Mouse (Mus musculus) bone marrow, adult 2 months (tissue): Measurements from ENCODE around the gene Itgb1bp1. TPM values are rescaled to one million over a fixed set of nuclear protein-coding genes. Genes with fewer than 3 reads are reported as not detected.

Experiments used
- H3K27ac ChIP-seq: fragments of 200-500 bp; 2 replicates; pipeline ENCODE4 v1.5.1; 2012; ENCODE audit warnings: low read depth, mild to moderate bottlenecking, control low read depth, inconsistent platforms, low read length; ENCODE audit not compliant: control insufficient read depth, poor library complexity, insufficient read depth
- H3K4me1 ChIP-seq: fragments of 200-500 bp; 2 replicates; pipeline ENCODE4 v1.6.1; 2011; ENCODE audit warnings: low read length; ENCODE audit not compliant: control insufficient read depth, insufficient read depth
- H3K4me3 ChIP-seq: fragments of 200-500 bp; replicated peaks from 2 replicates; pipeline ENCODE3; 2011; ENCODE audit warnings: mild to moderate bottlenecking, low read depth, low read length, control low read depth; ENCODE audit not compliant: control insufficient read depth
- CTCF ChIP-seq: fragments of 200-500 bp; IDR thresholded peaks from 2 replicates; pipeline ENCODE4 v1.5.1; 2011; ENCODE audit warnings: low read length, control low read depth; ENCODE audit not compliant: control insufficient read depth, insufficient read depth
- POLR2A ChIP-seq: fragments of 200-500 bp; IDR thresholded peaks from 2 replicates; pipeline ENCODE4 v1.6.1; 2011; ENCODE audit warnings: low read depth, mild to moderate bottlenecking, control low read depth, low read length, borderline replicate concordance; ENCODE audit not compliant: control insufficient read depth
- WGBS: fragments of 180-500 bp; shearing (Covaris S2); methylation state at CpG from one replicate; pipeline ENCODE4 v1.1.7; 2018; 5-methylcytosine and 5-hydroxymethylcytosine counted together
- polyA plus RNA-seq: library from polyadenylated mRNA; stranded (reverse); fragments of >200 nt; gene quantifications from 2 replicates; pipeline ENCODE4 v1.2.4, GENCODE M21; 2011; ENCODE audit warnings: low replicate concordance; ENCODE audit not compliant: missing spikeins, insufficient read depth, insufficient read length

Gene Itgb1bp1
- polyA plus RNA-seq = 23.9 and 45.6 TPM in 2 replicates

DNA sequence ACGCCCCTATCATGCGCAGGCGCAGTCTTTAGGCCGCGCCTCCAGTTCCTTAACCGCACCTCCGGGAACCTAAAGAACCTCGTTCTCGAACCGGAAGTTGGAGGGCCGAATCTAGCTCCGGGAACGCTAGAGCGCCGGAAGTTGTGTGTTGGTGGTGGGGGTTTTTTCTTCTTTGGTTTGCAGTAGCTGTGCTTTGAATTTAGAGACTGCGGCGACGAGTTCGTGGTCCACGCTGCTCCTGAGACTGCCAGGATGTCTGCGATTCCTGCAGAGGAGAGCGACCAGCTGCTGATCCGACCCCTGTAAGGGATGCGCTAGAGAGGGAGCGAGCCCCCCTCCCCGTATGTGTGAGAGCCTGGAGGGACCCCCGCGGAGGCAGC lies at the start of gene Itgb1bp1:
Gene Itgb1bp1 (minus strand): TSS at position 42 of the 380 bp plus-strand sequence.
- H3K4me3 ChIP-seq = peak within 1 kb of the TSS; percentile 82
- TF ChIP-seq CTCF (no peak), POLR2A (no peak)
- H3K27ac ChIP-seq = peak within 1 kb of the TSS; percentile 64
- peaks cover 2% of the 10 kb centered on the region; the same call in 1 of the 2 replicates for H3K4me1 ChIP-seq
- under 1% methylated on average over 28 of the region's 28 CpGs for WGBS

DNA sequence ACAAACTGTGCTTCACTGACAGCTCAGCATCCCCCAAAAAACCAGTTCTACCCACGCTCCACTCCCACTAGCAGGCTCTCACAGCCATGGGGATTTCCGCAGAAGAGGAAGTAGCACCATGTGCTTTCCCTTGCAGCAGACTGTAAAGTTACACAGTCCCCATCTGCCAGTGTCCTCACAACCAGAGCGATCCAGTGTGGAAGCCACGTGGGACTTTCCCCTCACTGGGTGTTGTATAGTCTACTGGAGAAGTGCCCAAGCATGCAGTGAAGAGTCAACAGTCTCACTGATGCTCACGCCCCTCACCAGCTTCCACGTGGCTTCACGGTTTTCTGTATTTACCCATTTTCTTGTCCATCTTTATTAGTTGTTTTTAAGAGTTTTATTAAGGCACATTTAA lies 49.8 kb upstream of the Itgb1bp1 start:
- Histone ChIP-seq H3K4me1 (no peaks in the 10 kb centered on the region; the same call in 1 of the 2 replicates), H3K4me3 (no peak overlapping the region), H3K27ac (no peak overlapping the region)
- TF ChIP-seq POLR2A = no peak
- no peak for TF ChIP-seq CTCF
- WGBS = 41% methylated on average over 7 of the region's 7 CpGs

DNA sequence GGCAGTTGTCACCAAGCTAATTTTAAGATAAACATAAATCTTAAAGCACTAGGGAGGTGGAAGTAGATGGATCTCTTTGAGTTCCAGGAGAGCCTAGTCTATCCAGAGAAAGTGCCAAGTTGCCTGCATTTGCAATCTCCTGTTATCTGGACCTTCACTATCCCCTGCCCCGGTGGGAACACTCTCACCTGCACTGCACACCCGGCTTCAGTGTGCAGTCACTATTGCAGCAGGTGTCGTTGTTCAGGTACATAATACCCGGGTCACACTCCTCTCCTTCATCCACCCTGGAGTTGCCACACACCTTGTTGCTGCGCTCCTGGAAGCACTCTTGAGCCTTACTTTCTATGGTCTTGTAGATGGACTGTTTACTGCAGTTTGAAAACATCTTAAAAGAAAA lies 47.7 kb upstream of the Itgb1bp1 start:
- 85% methylated on average over 5 of the region's 5 CpGs for WGBS
- no peaks in the 10 kb centered on the region; the same call in 1 of the 2 replicates for H3K4me1 ChIP-seq
- TF ChIP-seq CTCF = no peak
- TF ChIP-seq POLR2A = no peak
- no peak overlapping the region for H3K27ac ChIP-seq
- no peak overlapping the region for H3K4me3 ChIP-seq

DNA sequence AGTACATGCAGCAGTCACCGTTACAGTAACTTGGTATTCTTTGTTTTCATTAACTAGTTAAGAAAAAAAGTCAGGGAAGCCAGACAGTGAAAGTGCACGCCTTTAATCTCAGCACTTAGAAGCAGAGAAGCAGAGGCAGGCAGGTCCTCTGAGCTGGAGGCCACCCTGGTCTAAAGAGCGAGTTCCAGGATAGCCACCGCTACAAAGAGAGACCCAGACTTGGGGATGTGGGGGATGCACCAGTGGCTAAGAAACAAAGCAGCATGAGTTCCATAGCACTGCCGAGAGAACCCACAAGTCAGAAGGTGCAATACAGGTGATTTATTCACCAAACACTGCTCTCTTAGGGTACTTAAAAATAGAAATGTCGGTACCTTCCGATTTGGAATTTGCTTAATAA lies 46.9 kb upstream of the Itgb1bp1 start:
- Histone ChIP-seq H3K4me1 (no peaks in the 10 kb centered on the region; the same call in 1 of the 2 replicates), H3K27ac (no peak overlapping the region), H3K4me3 (no peak overlapping the region)
- TF ChIP-seq POLR2A (no peak), CTCF (no peak)
- 95% methylated on average over 7 of the region's 7 CpGs for whole genome bisulfite sequencing

DNA sequence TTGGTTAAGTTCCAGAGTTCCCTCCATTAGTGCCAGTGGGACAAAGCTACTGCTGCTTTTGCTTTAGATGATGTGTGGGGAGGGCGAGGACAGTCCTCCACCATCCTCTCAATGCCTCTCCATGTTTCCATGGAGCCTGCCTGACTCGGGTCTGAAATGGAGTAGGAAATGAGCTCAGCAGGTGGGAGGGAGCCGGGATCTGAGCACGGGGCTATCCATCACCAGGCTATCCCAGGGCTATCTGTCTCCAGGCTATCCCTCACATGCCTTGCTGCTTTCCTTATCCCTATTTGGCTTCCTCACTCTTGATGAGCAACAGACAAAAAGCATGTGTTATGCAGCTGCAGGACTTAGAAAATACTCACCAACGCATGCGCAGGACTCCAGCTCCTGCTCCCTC lies 45.6 kb upstream of the Itgb1bp1 start:
- WGBS = 81% methylated on average over 6 of the region's 6 CpGs

DNA sequence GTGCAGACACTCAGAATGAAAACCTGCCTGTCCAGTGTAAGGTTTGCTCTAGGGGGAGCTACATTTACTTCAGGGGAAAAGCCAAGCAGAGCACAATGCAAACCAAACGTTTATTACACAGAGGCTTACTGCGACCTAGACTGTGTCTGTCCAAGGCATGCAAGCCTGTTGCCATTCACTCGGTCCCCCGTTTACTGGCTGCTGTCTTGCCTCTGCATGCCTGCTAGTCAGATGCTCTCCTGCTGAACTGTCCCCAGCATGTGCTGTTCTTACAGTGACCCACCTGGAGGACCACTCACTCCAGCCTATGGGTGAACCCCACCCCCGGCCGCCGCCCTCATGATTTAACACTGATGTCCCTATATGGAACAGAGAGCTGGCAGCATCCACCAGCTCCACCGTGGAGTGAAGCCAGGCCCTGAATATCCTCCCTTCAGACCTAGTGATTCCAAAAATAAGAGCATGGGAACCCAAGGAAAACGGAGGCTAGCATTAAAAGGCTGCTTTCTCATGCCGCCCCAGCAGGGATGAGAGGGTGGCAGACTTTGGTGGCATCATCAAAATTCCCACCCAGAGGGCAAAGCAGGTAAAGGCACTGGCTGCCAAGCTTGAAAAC lies 45.0 kb upstream of the Itgb1bp1 start:
- TF ChIP-seq POLR2A (no peak), CTCF (no peak)
- 82% methylated on average over 10 of the region's 10 CpGs for WGBS
- H3K4me1 ChIP-seq = no peaks in the 10 kb centered on the region
- H3K27ac ChIP-seq = no peak overlapping the region
- no peak overlapping the region for H3K4me3 ChIP-seq

More for the DNA sequence above, 45.6 kb upstream of the Itgb1bp1 start:
- Histone ChIP-seq H3K4me3 (no peak overlapping the region), H3K27ac (no peak overlapping the region), H3K4me1 (no peaks in the 10 kb centered on the region; the same call in 1 of the 2 replicates)
- no peak for TF ChIP-seq CTCF
- TF ChIP-seq POLR2A = no peak

DNA sequence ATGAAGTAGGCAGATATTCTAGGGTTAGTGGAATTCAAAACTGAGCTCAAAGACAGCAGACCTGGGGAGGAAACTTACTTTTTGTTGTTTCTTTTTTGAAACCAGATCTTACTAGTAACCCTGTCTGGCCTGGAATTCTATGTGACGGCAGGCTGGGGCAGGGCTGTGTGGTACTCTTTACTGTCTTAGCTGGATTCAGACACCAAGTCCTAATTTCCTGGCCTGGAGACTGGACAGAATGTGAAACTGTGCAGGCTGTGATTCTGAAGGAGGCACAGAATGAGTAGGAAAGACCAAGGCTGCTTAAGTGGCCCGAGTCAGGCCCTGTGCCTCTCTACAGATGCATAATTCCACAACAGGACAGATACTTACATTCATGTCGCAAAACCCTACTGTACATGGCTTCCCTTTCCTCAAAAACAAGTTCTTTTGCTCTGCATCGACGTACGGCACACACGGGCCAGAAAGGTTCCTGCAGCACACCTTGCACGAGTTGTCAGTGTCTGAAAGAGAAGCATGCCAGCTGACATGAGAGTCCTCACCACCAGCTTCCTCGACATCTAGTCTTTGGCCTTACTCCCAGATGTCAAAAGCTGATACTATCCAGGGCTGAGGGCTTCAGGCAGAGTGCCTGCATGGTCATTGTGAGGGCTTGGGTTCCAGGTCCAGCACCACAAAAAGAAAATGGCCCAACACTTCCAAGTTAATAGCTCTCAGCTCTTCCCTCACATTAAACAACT lies 43.7 kb upstream of the Itgb1bp1 start:
- TF ChIP-seq CTCF = no peak
- TF ChIP-seq POLR2A = no peak
- H3K4me1 ChIP-seq = no peaks in the 10 kb centered on the region
- H3K4me3 ChIP-seq = no peak overlapping the region
- H3K27ac ChIP-seq = no peak overlapping the region
- 88% methylated on average over 9 of the region's 9 CpGs for WGBS

DNA sequence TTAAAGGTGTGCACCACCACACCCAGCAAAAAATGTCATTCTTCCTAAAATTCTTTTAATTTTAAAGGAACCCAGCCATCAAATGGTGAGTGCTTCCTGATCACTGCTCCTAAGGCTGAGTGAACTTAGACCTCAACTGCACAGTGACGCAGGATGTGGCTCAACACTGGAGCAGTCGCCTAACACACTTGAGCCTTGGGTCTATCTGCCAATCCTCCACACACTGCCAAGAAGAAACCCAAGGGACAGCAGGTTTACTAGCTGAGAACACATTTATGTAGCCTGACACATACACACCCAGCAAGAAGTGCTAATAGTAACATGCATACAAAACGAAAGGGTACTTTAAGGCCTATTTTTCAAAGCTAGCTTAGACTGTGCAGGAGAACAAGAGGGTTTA lies 40.2 kb upstream of the Itgb1bp1 start:
- no peak for TF ChIP-seq CTCF
- TF ChIP-seq POLR2A = no peak
- Histone ChIP-seq H3K4me1 (no peaks in the 10 kb centered on the region), H3K4me3 (no peak overlapping the region), H3K27ac (no peak overlapping the region)
- WGBS = 88% methylated on average over 3 of the region's 3 CpGs
